Mouse (Mus musculus): ENCODE results near the gene Usf2.

DNA sequence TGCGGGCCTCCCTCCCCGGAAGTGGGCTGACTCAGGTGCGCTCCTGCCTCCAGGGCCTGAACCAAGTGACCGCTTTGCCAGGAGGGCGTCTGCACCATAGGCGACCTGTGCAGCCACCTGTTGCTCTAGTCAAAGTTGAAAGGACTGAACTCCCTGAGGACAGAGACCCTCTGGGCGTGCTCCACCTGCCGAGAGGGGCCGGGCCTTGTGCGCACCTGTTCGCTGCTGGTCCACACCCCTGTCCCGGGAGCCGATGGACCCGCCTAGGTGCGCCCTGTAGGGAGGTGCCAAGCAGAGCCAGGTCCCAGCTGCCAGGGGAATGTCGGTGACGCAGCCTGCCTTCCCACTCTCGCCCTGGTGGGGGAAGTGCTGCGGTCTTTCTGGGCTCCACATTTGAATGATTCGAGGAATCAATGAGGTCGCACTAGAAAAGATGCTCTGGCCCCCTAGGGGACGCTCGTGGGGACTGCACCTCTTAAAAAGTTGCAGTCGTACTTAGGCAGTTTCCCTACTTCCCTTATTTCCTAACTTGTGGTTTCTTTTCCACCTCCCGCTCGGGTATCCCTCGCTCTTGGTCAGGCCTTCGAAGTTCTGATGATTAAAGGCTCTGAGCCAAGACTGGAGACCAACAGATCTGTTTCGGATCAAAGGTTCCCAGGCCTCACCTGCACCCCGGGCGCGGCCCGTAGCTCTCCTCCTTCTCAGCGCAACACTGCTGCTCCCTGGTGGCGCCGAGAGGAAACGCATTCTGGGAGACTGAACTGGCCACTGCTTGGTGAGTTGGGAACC is 17.1 kb upstream of the Usf2 start, which contains the start of gene Fam187b:
- TF ChIP-seq POLR2A (IDR thresholded peaks at IDR 0.05; ENCODE audit: control insufficient read depth, extremely low read depth, insufficient read depth, low read length, poor library complexity) (no peak), CTCF (IDR thresholded peaks at IDR 0.05; ENCODE audit: borderline replicate concordance, control insufficient read depth, extremely low read depth, insufficient read depth, low read length, poor library complexity) (peak; percentile 91)

All from thymus, adult 2 months (tissue).